Mouse (Mus musculus) CD4-positive, CD25-positive, alpha-beta regulatory T cell (primary cell): ENCODE results near the gene Gfod1. TPM values are rescaled to one million over a fixed set of nuclear protein-coding genes. Genes with fewer than 3 reads are reported as not detected.

ENCODE experiments used
- polyA plus RNA-seq: library from polyadenylated mRNA; unstranded; fragments of 100-300 nt; shearing (Covaris generic); gene quantifications from one replicate; pipeline ENCODE4 v1.2.1, GENCODE M21; 2017

Gfod1 gene
- 4.4 TPM for polyA plus RNA-seq

GRCm38 (mm10) chr13:43304018-43304431, at the start of gene Gfod1:
Gfod1 (minus strand) TSS chr13:43304172.

DNA sequence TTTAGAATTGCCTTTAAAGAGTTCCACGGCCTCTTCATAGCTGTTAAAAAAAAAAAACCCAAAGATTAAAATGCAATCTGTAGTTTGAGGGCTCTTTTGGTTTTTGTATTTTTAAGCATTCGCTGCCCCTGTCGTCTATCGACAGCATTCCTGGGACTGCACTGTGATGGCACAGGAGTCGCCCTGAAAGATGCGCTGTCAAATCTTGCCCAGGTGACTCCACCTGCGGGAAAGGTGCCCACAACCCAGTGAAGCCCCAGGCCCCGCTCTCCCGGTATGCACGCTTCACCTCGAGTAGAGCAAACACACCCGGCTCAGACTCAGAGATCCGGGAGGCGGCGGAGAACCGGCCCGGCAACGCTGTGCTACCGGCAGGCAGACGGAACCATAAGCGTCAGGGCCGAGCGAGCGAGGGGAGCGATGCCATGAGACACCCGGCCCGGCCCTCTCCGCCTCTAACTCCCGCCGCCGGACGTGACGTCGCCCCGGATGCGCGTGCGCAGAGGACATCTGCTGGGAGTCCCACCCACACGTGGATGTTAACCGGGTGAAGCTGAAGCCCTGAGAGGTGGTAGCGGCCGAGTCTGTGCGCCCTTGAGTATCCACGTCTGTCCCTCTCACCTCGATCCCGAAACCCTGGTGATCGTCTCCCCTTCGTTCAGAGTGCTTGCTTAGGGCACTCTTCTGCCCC, 132.8 kb downstream of the Gfod1 start, which contains the start of gene Tbc1d7:
Gene Tbc1d7, minus strand, starts transcription at position 482 of the 691 bp plus-strand sequence.

Other genes starting within 250 kb of the Gfod1 start
- gene Tbc1d7, start 132.7 kb downstream of the Gfod1 start, polyA plus RNA-seq = 10.0 TPM
- gene Sirt5, start 61.3 kb upstream of the Gfod1 start, polyA plus RNA-seq = 29.0 TPM
- gene Nol7, start 94.2 kb upstream of the Gfod1 start, polyA plus RNA-seq = 212 TPM
- 130 TPM for gene Ranbp9, start 177.1 kb upstream of the Gfod1 start, polyA plus RNA-seq